In the genomic region with DNA sequence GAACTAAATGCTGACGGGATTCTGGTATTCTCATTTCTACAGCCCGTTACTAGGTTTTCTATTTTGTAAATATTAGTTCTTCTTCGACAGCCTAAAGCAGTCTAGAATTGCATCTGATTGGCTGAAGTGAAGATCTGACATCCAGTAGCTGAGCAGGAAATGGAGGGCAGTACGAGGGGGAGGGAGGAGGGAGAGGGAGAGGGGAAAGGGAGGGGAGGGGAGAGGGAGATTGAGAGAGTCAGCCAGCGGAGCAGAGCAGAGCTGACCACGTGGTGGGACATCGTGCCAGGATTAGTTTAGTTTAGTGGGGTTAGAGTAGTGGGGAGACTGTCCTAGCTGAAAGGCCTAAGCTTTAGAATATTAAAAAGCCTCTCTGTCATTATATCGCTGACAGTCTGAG, we compare ENCODE assay signal across 8 mouse cellular contexts.
DNase-seq lines count a peak whose midpoint lies in the region; ATAC-seq lines count a peak whose summit lies in the region.

No protein-coding gene starts in this region.

- no peaks in the 10 kb centered on the region for H3K36me3 ChIP-seq in forebrain, embryonic 11.5 days (ENCODE audit: control insufficient read depth, insufficient read depth, low read length)
- no peaks in the 10 kb centered on the region for H3K36me3 ChIP-seq in forebrain, embryonic 10.5 days (replicated peaks)
- no peaks in the 10 kb centered on the region for H3K36me3 ChIP-seq in forebrain, embryonic 14.5 days (ENCODE audit: control insufficient read depth, insufficient read depth, low read length)
- H3K36me3 ChIP-seq in midbrain, embryonic 14.5 days (ENCODE audit: control insufficient read depth, insufficient read depth, low read length), result no peaks in the 10 kb centered on the region

- H3K27ac ChIP-seq in forebrain, embryonic 11.5 days (ENCODE audit: low read depth, low read length), result no peak overlapping the region
- no peak overlapping the region for H3K27ac ChIP-seq in forebrain, embryonic 10.5 days
- no peak overlapping the region for H3K27ac ChIP-seq in forebrain, embryonic 14.5 days (ENCODE audit: low read depth, low read length)
- no peak overlapping the region for H3K27ac ChIP-seq in midbrain, embryonic 14.5 days (replicated peaks; ENCODE audit: low read depth, low read length)

- H3K9me3 ChIP-seq in forebrain, embryonic 11.5 days (ENCODE audit: control insufficient read depth, low read length), result no peaks in the 10 kb centered on the region
- no peaks in the 10 kb centered on the region for H3K9me3 ChIP-seq in forebrain, embryonic 10.5 days
- no peaks in the 10 kb centered on the region for H3K9me3 ChIP-seq in forebrain, embryonic 14.5 days (replicated peaks; ENCODE audit: control insufficient read depth, low read length)
- no peaks in the 10 kb centered on the region for H3K9me3 ChIP-seq in midbrain, embryonic 14.5 days (ENCODE audit: control insufficient read depth, low read length)

- peak; percentile 40; the same call in 1 of the 2 replicates for ATAC-seq in forebrain, embryonic 11.5 days (replicated peaks; ENCODE audit: low FRiP score)
- peak; percentile 68 for ATAC-seq in forebrain, embryonic 14.5 days
- ATAC-seq in midbrain, embryonic 14.5 days (ENCODE audit: low FRiP score, low TSS enrichment), result peak; percentile 72; the same call in 1 of the 2 replicates

- H3K4me2 ChIP-seq in forebrain, embryonic 11.5 days (ENCODE audit: low read depth, low read length, severe bottlenecking), result no peak overlapping the region
- H3K4me2 ChIP-seq in forebrain, embryonic 14.5 days (ENCODE audit: low read length), result no peak overlapping the region
- no peak overlapping the region for H3K4me2 ChIP-seq in midbrain, embryonic 14.5 days (ENCODE audit: low read length)

- no peak for DNase-seq in forebrain, embryonic 11.5 days (ENCODE audit: low spot score)
- no peak for DNase-seq in forebrain, embryonic 10.5 days (ENCODE audit: extremely low spot score, low spot score)
- DNase-seq in forebrain, embryonic 14.5 days (ENCODE audit: low spot score), result peak; percentile 70
- DNase-seq in kidney, postnatal 4 days, result peak; percentile 57 to 74
- DNase-seq in midbrain, embryonic 14.5 days, result peak; percentile 73
- no peak for DNase-seq in left cerebral cortex, adult 8-10 months (ENCODE audit: low spot score in 2 of 2)
- no peak for DNase-seq in adrenal gland, adult (ENCODE audit: inconsistent age in 2 of 2, low spot score in 1 of 2)
- no peak for DNase-seq in right cerebral cortex, postnatal 14 days

- no peaks in the 10 kb centered on the region for H3K27me3 ChIP-seq in forebrain, embryonic 11.5 days (ENCODE audit: control insufficient read depth, insufficient read depth, low read length)
- H3K27me3 ChIP-seq in forebrain, embryonic 10.5 days (ENCODE audit: poor library complexity, severe bottlenecking), result peaks cover 10% of the 10 kb centered on the region; the same call in 1 of the 2 replicates
- no peaks in the 10 kb centered on the region; the same call in 1 of the 2 replicates for H3K27me3 ChIP-seq in forebrain, embryonic 14.5 days (replicated peaks; ENCODE audit: control insufficient read depth, insufficient read depth, low read length)
- no peaks in the 10 kb centered on the region for H3K27me3 ChIP-seq in midbrain, embryonic 14.5 days (ENCODE audit: control insufficient read depth, insufficient read depth, low read length)

- no peaks in the 10 kb centered on the region for H3K4me1 ChIP-seq in forebrain, embryonic 11.5 days (replicated peaks; ENCODE audit: control insufficient read depth, insufficient read depth, low read length)
- H3K4me1 ChIP-seq in forebrain, embryonic 10.5 days, result peaks cover 19% of the 10 kb centered on the region
- peaks cover 12% of the 10 kb centered on the region; the same call in 1 of the 2 replicates for H3K4me1 ChIP-seq in forebrain, embryonic 14.5 days (ENCODE audit: control insufficient read depth, insufficient read depth, low read length)
- H3K4me1 ChIP-seq in midbrain, embryonic 14.5 days (ENCODE audit: control insufficient read depth, insufficient read depth, low read length), result no peaks in the 10 kb centered on the region

- 52% methylated on average over 8 of the region's 8 CpGs for WGBS in forebrain, embryonic 11.5 days
- WGBS in forebrain, embryonic 10.5 days, result 56% methylated on average over 8 of the region's 8 CpGs
- 27% methylated on average over 8 of the region's 8 CpGs for WGBS in forebrain, embryonic 14.5 days
- 34% methylated on average over 8 of the region's 8 CpGs for WGBS in midbrain, embryonic 14.5 days

- H3K9ac ChIP-seq in forebrain, embryonic 11.5 days (ENCODE audit: low read length), result no peak overlapping the region
- no peak overlapping the region for H3K9ac ChIP-seq in forebrain, embryonic 14.5 days (ENCODE audit: low read length)
- no peak overlapping the region for H3K9ac ChIP-seq in midbrain, embryonic 14.5 days (replicated peaks; ENCODE audit: low read length)

- H3K4me3 ChIP-seq in forebrain, embryonic 11.5 days (ENCODE audit: low read depth, low read length), result no peak overlapping the region
- no peak overlapping the region for H3K4me3 ChIP-seq in forebrain, embryonic 10.5 days
- no peak overlapping the region for H3K4me3 ChIP-seq in forebrain, embryonic 14.5 days (ENCODE audit: low read depth, low read length)
- no peak overlapping the region for H3K4me3 ChIP-seq in midbrain, embryonic 14.5 days (replicated peaks; ENCODE audit: low read depth, low read length)

Comparison
In these comparisons a context has a peak if more than half of its experiments do, and no peak if none do; other contexts are left out.
1. DNase-seq: peak in forebrain, embryonic 14.5 days (single experiment), kidney, postnatal 4 days (2 of 2) and midbrain, embryonic 14.5 days (single experiment); none in forebrain, embryonic 11.5 days (single experiment), forebrain, embryonic 10.5 days (single experiment), left cerebral cortex, adult 8-10 months (0 of 2), adrenal gland, adult (0 of 2) and right cerebral cortex, postnatal 14 days (single experiment).
2. Peak in every context shown above with its lines, with median percentiles within 50 percentile points of each other: ATAC-seq.